Mouse (Mus musculus) embryonic facial prominence, embryonic 14.5 days (tissue): ENCODE results near the gene Inf2. TPM values are rescaled to one million over a fixed set of nuclear protein-coding genes. Genes with fewer than 3 reads are reported as not detected.

ENCODE experiments used
- ATAC-seq: fragments of 200-750 bp; cut with Nextera tagmentation; 2 replicates; pipeline ENCODE4 v1.8.0; 2017; ENCODE audit warnings: low read depth, moderate number of reproducible peaks, moderate TSS enrichment
- DNase-seq: peaks from one replicate; pipeline ENCODE4 v3.0.0-alpha.2; 2015; ENCODE audit warnings: low spot score
- H3K27ac ChIP-seq: fragments of 300-500 bp; sonication (generic); replicated peaks from 2 replicates; pipeline ENCODE4 v1.5.1; 2014; ENCODE audit warnings: low read depth, mild to moderate bottlenecking, low read length, moderate library complexity
- H3K27me3 ChIP-seq: fragments of 300-500 bp; sonication (generic); replicated peaks from 2 replicates; pipeline ENCODE4 v1.6.1; 2014; ENCODE audit warnings: low read length; ENCODE audit not compliant: control insufficient read depth, insufficient read depth
- H3K36me3 ChIP-seq: fragments of 300-500 bp; sonication (generic); 2 replicates; pipeline ENCODE4 v1.6.1; 2014; ENCODE audit warnings: low read length, mixed read lengths; ENCODE audit not compliant: control insufficient read depth, insufficient read depth
- H3K4me1 ChIP-seq: fragments of 300-500 bp; sonication (generic); 2 replicates; pipeline ENCODE4 v1.6.1; 2014; ENCODE audit warnings: antibody characterized with exemption, low read length; ENCODE audit not compliant: control insufficient read depth, insufficient read depth
- H3K4me2 ChIP-seq: fragments of 300-500 bp; sonication (generic); 2 replicates; pipeline ENCODE4 v1.6.1; 2014; ENCODE audit warnings: low read depth, mild to moderate bottlenecking, low read length, moderate library complexity, mixed read lengths
- H3K4me3 ChIP-seq: fragments of 300-500 bp; sonication (generic); 2 replicates; pipeline ENCODE4 v1.5.1; 2014; ENCODE audit warnings: low read depth, mild to moderate bottlenecking, low read length
- H3K9ac ChIP-seq: fragments of 300-500 bp; sonication (generic); 2 replicates; pipeline ENCODE4 v1.6.1; 2014; ENCODE audit warnings: low read depth, mild to moderate bottlenecking, low read length, moderate library complexity, mixed read lengths
- H3K9me3 ChIP-seq: fragments of 300-500 bp; sonication (generic); 2 replicates; pipeline ENCODE4 v1.6.1; 2016; ENCODE audit warnings: low read length; ENCODE audit not compliant: control insufficient read depth
- WGBS: fragments of 180-500 bp; shearing (Covaris S2); extraction: QIAGEN DNeasy Blood & Tissue Kit; methylation state at CpG from one replicate; pipeline ENCODE4 v1.1.7; 2014; 5-methylcytosine and 5-hydroxymethylcytosine counted together
- polyA plus RNA-seq: library from polyadenylated mRNA; unstranded; fragments of >200 nt; fragmentation: Nextera tagmentation; extraction: Ambion mirVana; gene quantifications from 2 replicates; pipeline ENCODE4 v1.2.1, GENCODE M21; 2014

Inf2 gene
- polyA plus RNA-seq, 1 experiment from 2014 or later: 8.1 TPM

GRCm38 (mm10) chr12:112630029-112630428 is 41.4 kb downstream of the Inf2 start:
- H3K36me3 ChIP-seq: no peaks in the 10 kb centered on the region
- no peak overlapping the region for H3K4me3 ChIP-seq
- ATAC-seq (no peak), DNase-seq (no peak)
- H3K9ac ChIP-seq: no peak overlapping the region
- no peaks in the 10 kb centered on the region for H3K9me3 ChIP-seq
- peaks cover 7% of the 10 kb centered on the region; the same call in 1 of the 2 replicates for H3K4me1 ChIP-seq
- H3K27ac ChIP-seq: no peak overlapping the region
- H3K27me3 ChIP-seq: no peaks in the 10 kb centered on the region
- WGBS: 88% methylated on average over 12 of the region's 12 CpGs
- no peak overlapping the region for H3K4me2 ChIP-seq

GRCm38 (mm10) chr12:112630796-112631195 is 42.2 kb downstream of the Inf2 start:
- H3K9me3 ChIP-seq: no peaks in the 10 kb centered on the region
- DNase-seq: no peak
- H3K4me3 ChIP-seq: no peak overlapping the region
- no peaks in the 10 kb centered on the region for H3K36me3 ChIP-seq
- H3K27me3 ChIP-seq: no peaks in the 10 kb centered on the region
- no peak for ATAC-seq
- peaks cover 7% of the 10 kb centered on the region; the same call in 1 of the 2 replicates for H3K4me1 ChIP-seq
- 79% methylated on average over 5 of the region's 5 CpGs for WGBS
- H3K9ac ChIP-seq: no peak overlapping the region
- no peak overlapping the region for H3K4me2 ChIP-seq
- no peak overlapping the region for H3K27ac ChIP-seq

DNA sequence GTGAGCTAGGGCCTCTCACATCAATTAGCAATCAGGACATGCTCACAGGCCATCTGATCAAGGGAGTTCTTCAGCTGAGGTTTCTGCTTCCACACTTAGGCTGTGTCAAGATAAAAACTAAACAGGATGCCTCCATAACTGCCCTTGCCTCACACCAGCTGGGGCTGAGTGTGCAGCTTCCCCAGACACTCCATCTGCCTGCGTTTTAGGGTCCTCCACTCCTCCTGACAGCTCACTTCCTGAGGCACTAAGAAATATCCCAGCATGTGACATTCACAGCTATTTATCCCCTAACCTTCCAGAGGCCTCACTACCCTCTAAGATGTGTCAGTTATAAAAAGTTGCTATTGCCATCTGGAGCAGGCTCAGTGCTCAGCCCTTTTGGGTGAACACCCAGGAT is 42.9 kb downstream of the Inf2 start:
- Histone ChIP-seq H3K27me3 (no peaks in the 10 kb centered on the region), H3K27ac (no peak overlapping the region), H3K9ac (no peak overlapping the region), H3K4me3 (no peak overlapping the region), H3K4me2 (no peak overlapping the region), H3K36me3 (no peaks in the 10 kb centered on the region), H3K4me1 (peaks cover 7% of the 10 kb centered on the region; the same call in 1 of the 2 replicates), H3K9me3 (no peaks in the 10 kb centered on the region)
- WGBS: 42% methylated on average over 1 of the region's 1 CpGs
- no peak for DNase-seq
- ATAC-seq: no peak

DNA sequence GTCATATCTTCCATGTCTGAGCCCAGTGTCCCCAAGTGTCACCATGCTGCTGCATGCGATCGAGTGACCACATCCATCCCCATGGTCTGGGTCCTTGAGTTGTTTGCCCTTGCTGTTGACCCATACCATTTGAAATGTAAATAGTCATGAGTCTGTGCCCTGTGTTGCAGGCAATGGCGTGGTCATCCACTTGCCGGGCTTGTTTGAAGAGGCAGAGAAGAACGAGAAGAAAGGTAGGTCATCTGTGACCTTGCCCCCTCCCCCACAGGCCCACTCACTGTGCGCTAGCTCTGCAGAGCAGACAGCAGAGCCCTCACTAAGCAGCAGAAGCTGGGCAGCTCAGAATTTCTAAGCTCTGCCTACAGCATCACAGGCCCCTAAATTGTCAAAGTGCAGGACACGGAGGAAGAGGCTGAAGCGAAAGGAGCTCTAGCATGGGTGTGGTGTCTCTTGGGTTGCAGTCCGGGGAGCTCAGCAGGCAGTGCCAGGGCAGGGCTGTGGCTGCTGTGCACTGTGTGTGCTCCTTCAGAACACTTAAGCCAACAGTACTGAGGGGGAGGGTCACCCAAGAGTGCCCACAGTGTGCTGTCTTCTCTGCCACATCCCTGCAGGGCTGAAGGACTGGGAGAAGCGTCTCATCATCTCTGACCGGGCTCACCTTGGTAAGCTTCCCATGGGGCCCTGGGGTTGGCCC is 43.6 kb downstream of the Inf2 start:
- 73% methylated on average over 11 of the region's 11 CpGs for WGBS
- H3K36me3 ChIP-seq: no peaks in the 10 kb centered on the region
- no peaks in the 10 kb centered on the region for H3K9me3 ChIP-seq
- ATAC-seq (no peak), DNase-seq (no peak)
- no peak overlapping the region for H3K9ac ChIP-seq
- H3K4me2 ChIP-seq: no peak overlapping the region
- H3K27ac ChIP-seq: no peak overlapping the region
- H3K27me3 ChIP-seq: no peaks in the 10 kb centered on the region
- H3K4me3 ChIP-seq: no peak overlapping the region
- H3K4me1 ChIP-seq: peaks cover 7% of the 10 kb centered on the region; the same call in 1 of the 2 replicates

- no peak overlapping the region for H3K27ac ChIP-seq
- H3K4me3 ChIP-seq: no peak overlapping the region
- WGBS: 81% methylated on average over 5 of the region's 5 CpGs
- peaks cover 7% of the 10 kb centered on the region; the same call in 1 of the 2 replicates for H3K4me1 ChIP-seq
- H3K27me3 ChIP-seq: no peaks in the 10 kb centered on the region
- no peak overlapping the region for H3K4me2 ChIP-seq
- no peaks in the 10 kb centered on the region for H3K9me3 ChIP-seq
- DNase-seq: no peak
- H3K36me3 ChIP-seq: no peaks in the 10 kb centered on the region
- no peak for ATAC-seq
- H3K9ac ChIP-seq: no peak overlapping the region
These were observed 44.3 kb downstream of the Inf2 start for GRCm38 (mm10) chr12:112632907-112633306.

DNA sequence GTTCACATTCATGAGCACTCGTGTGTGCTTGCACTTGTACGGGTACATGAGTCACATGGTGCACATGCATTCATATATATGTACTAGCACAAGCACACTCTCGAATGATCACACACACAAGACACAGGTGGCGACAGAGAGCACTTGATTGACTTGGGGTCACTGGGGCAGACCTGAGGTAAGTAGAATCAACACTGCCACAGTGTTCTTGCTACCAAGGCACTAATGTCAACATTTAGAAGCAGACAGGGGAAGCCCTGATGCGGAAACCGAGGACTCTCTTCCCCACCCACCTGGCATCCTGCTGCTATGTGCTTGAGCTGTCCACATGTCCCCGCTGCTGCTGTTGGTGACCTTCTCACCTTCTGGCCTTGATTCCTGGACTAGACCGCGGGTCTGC is 45.1 kb downstream of the Inf2 start:
- Histone ChIP-seq H3K4me2 (no peak overlapping the region), H3K4me1 (peaks cover 7% of the 10 kb centered on the region; the same call in 1 of the 2 replicates), H3K4me3 (no peak overlapping the region), H3K36me3 (no peaks in the 10 kb centered on the region), H3K9ac (no peak overlapping the region), H3K9me3 (no peaks in the 10 kb centered on the region), H3K27ac (no peak overlapping the region), H3K27me3 (no peaks in the 10 kb centered on the region)
- ATAC-seq (no peak), DNase-seq (no peak)
- WGBS: 59% methylated on average over 9 of the region's 9 CpGs

GRCm38 (mm10) chr12:112639526-112639925 is 50.9 kb downstream of the Inf2 start:
- H3K9me3 ChIP-seq: no peaks in the 10 kb centered on the region
- no peak overlapping the region for H3K9ac ChIP-seq
- ATAC-seq (no peak), DNase-seq (no peak)
- H3K27me3 ChIP-seq: no peaks in the 10 kb centered on the region
- no peaks in the 10 kb centered on the region for H3K4me1 ChIP-seq
- H3K27ac ChIP-seq: no peak overlapping the region
- H3K36me3 ChIP-seq: no peaks in the 10 kb centered on the region
- 76% methylated on average over 10 of the region's 10 CpGs for WGBS
- H3K4me2 ChIP-seq: no peak overlapping the region
- no peak overlapping the region for H3K4me3 ChIP-seq

DNA sequence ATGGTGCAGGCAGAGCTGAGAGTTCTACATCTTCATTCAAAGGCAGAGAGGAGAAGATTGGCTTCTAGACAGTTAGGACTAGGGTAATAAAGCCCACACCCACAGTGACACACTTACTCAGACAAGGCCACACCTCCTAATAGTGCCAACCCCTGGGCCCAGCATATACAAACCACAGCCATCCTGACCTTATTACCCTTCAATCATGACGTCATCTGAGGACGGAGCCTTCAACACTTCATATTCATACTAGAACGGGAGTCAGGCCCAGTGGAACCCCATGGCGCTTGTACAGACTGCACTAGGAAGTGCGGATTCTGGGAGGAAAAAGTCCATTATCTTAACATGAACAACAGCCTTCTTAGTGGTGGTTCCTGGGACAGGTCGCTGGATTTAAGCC is 54.5 kb downstream of the Inf2 start:
- Histone ChIP-seq H3K27me3 (no peaks in the 10 kb centered on the region), H3K36me3 (peaks cover 12% of the 10 kb centered on the region), H3K4me2 (no peak overlapping the region), H3K9ac (no peak overlapping the region), H3K4me1 (peaks cover 9% of the 10 kb centered on the region), H3K9me3 (no peaks in the 10 kb centered on the region), H3K4me3 (no peak overlapping the region), H3K27ac (no peak overlapping the region)
- ATAC-seq (no peak), DNase-seq (no peak)
- 89% methylated on average over 6 of the region's 6 CpGs for WGBS
